ENCODE assay signal across 8 mouse cellular contexts in the genomic region with DNA sequence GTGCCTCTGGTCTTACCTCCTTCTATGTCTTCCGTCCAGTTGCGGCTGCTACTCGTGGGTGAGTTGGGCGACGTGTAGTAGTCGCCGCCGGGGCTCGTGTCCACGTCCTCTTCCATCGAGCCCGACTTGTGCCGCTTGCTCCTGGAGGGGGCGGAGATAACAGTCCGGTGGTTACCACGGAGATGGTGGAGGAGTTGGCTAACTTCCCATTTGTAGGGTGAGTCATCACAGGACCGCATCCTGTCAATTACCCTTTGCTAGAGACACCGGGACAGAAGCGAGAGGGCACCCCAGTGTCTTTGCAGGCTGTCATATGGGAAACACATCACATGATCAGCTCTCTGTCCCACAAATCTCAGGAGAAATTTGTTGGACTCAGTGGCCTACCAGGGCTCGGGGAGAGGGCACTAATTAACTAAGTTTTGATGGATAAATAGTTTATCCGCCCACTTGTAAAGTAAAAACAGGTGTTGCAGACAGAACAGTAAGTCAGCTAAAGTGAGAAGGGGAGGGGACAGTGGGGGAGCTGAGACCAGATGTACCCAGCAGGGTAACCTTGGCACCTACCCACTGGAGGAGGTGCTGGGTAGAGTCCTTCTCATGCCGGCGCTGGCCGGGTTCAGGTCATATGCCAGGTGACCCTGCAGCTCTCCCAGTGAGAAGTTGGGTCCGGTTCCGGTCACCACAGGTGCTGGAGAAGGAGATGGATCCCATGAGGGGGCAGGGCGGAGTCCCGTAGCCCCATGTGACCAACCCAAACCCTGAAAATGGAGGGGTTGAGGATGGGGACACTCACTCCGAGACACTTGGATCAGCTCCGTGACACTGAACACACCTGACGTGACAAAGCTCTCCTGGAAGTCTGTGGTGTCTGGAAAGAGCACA. TPM values are rescaled to one million over a fixed set of nuclear protein-coding genes. Genes with fewer than 3 reads are reported as not detected.
DNase-seq lines count a peak whose midpoint lies in the region; ATAC-seq and TF ChIP-seq lines count a peak whose summit lies in the region.

No protein-coding gene starts in this region.

- H3K9ac ChIP-seq in forebrain, embryonic 16.5 days (replicated peaks; ENCODE audit: low read depth, low read length), result no peak overlapping the region
- peak overlapping the region; percentile 55 for H3K9ac ChIP-seq in embryonic facial prominence, embryonic 13.5 days
- H3K9ac ChIP-seq in heart, postnatal 0 days (replicated peaks; ENCODE audit: low read depth, low read length), result no peak overlapping the region
- H3K9ac ChIP-seq in lung, embryonic 16.5 days (ENCODE audit: low read length), result peak overlapping the region; percentile 41; the same call in 1 of the 2 replicates

- no peaks in the 10 kb centered on the region for H3K9me3 ChIP-seq in forebrain, embryonic 10.5 days
- H3K9me3 ChIP-seq in forebrain, embryonic 16.5 days (ENCODE audit: control insufficient read depth, low read length), result no peaks in the 10 kb centered on the region
- no peaks in the 10 kb centered on the region for H3K9me3 ChIP-seq in embryonic facial prominence, embryonic 13.5 days
- no peaks in the 10 kb centered on the region for H3K9me3 ChIP-seq in heart, postnatal 0 days (replicated peaks; ENCODE audit: control insufficient read depth, low read length)
- H3K9me3 ChIP-seq in lung, embryonic 16.5 days (ENCODE audit: control insufficient read depth, low read length), result no peaks in the 10 kb centered on the region

- H3K4me2 ChIP-seq in forebrain, embryonic 16.5 days (ENCODE audit: low read length), result no peak overlapping the region
- H3K4me2 ChIP-seq in embryonic facial prominence, embryonic 13.5 days, result peak overlapping the region; percentile 41
- peak overlapping the region; percentile 45 for H3K4me2 ChIP-seq in heart, postnatal 0 days (ENCODE audit: low read depth, low read length)
- H3K4me2 ChIP-seq in lung, embryonic 16.5 days (ENCODE audit: low read depth, low read length), result peak overlapping the region; percentile 23

- WGBS in forebrain, embryonic 10.5 days, result 23% methylated on average over 31 of the region's 31 CpGs
- WGBS in forebrain, embryonic 16.5 days, result 29% methylated on average over 31 of the region's 31 CpGs
- 23% methylated on average over 31 of the region's 31 CpGs for WGBS in embryonic facial prominence, embryonic 13.5 days
- WGBS in heart, postnatal 0 days, result 27% methylated on average over 31 of the region's 31 CpGs
- WGBS in lung, embryonic 16.5 days, result 22% methylated on average over 31 of the region's 31 CpGs

- H3K27me3 ChIP-seq in forebrain, embryonic 10.5 days (ENCODE audit: poor library complexity, severe bottlenecking), result peaks cover 67% of the 10 kb centered on the region
- H3K27me3 ChIP-seq in forebrain, embryonic 16.5 days (replicated peaks; ENCODE audit: control insufficient read depth, insufficient read depth, low read length), result no peaks in the 10 kb centered on the region
- H3K27me3 ChIP-seq in embryonic facial prominence, embryonic 13.5 days, result peaks cover 21% of the 10 kb centered on the region
- H3K27me3 ChIP-seq in heart, postnatal 0 days (ENCODE audit: control insufficient read depth, insufficient read depth, low read length), result no peaks in the 10 kb centered on the region
- H3K27me3 ChIP-seq in lung, embryonic 16.5 days (ENCODE audit: control insufficient read depth, insufficient read depth, low read depth, low read length), result no peaks in the 10 kb centered on the region

- no peak for ATAC-seq in forebrain, embryonic 16.5 days
- ATAC-seq in embryonic facial prominence, embryonic 13.5 days (ENCODE audit: insufficient number of reproducible peaks, insufficient read depth, low FRiP score, low TSS enrichment, low read depth), result no peak
- peak; percentile 18 for ATAC-seq in heart, postnatal 0 days (ENCODE audit: insufficient read depth, low read depth)
- ATAC-seq in lung, embryonic 16.5 days (ENCODE audit: low read depth), result peak; percentile 31; the same call in 1 of the 2 replicates

- DNase-seq in forebrain, embryonic 10.5 days (ENCODE audit: extremely low spot score, low spot score), result no peak
- peak; percentile 79 for DNase-seq in adrenal gland, postnatal 25 days
- DNase-seq in heart, postnatal 0 days (ENCODE audit: low spot score), result peak; percentile 88
- peak; percentile 91 for DNase-seq in kidney, postnatal 14 days
- DNase-seq in retina, adult 2 months (ENCODE audit: low read depth, low spot score), result peak; percentile 65

- peaks cover 7% of the 10 kb centered on the region; the same call in 1 of the 2 replicates for H3K36me3 ChIP-seq in forebrain, embryonic 10.5 days (replicated peaks)
- H3K36me3 ChIP-seq in forebrain, embryonic 16.5 days (ENCODE audit: control insufficient read depth, insufficient read depth), result peaks cover 7% of the 10 kb centered on the region; the same call in 1 of the 2 replicates
- H3K36me3 ChIP-seq in embryonic facial prominence, embryonic 13.5 days, result peaks cover 67% of the 10 kb centered on the region
- H3K36me3 ChIP-seq in heart, postnatal 0 days (replicated peaks; ENCODE audit: control insufficient read depth, insufficient read depth, low read length), result peaks cover 51% of the 10 kb centered on the region
- peaks cover 31% of the 10 kb centered on the region for H3K36me3 ChIP-seq in lung, embryonic 16.5 days (ENCODE audit: control insufficient read depth, insufficient read depth, low read length)

- H3K27ac ChIP-seq in forebrain, embryonic 10.5 days, result peak overlapping the region; percentile 77
- no peak overlapping the region for H3K27ac ChIP-seq in forebrain, embryonic 16.5 days (ENCODE audit: low read length)
- H3K27ac ChIP-seq in embryonic facial prominence, embryonic 13.5 days, result 0 out of 2 replicates have a peak overlapping the region, but pooled peaks have one; percentile 16
- H3K27ac ChIP-seq in heart, postnatal 0 days (ENCODE audit: low read depth), result peak overlapping the region; percentile 97
- H3K27ac ChIP-seq in lung, embryonic 16.5 days (ENCODE audit: low read length), result peak overlapping the region; percentile 72

- 0 out of 2 replicates have a peak, but pooled peaks have one; percentile 2 for TF ChIP-seq CTCF in heart, postnatal 0 days (IDR thresholded peaks at IDR 0.05; ENCODE audit: low read depth)

- H3K4me3 ChIP-seq in forebrain, embryonic 10.5 days, result peak overlapping the region; percentile 41
- H3K4me3 ChIP-seq in forebrain, embryonic 16.5 days (replicated peaks; ENCODE audit: low read length), result no peak overlapping the region
- peak overlapping the region; percentile 17 for H3K4me3 ChIP-seq in embryonic facial prominence, embryonic 13.5 days
- peak overlapping the region; percentile 22 for H3K4me3 ChIP-seq in heart, postnatal 0 days (ENCODE audit: low read depth, low read length)
- peak overlapping the region; percentile 21 for H3K4me3 ChIP-seq in lung, embryonic 16.5 days (ENCODE audit: low read length)

- 0 out of 2 replicates have a peak, but pooled peaks have one; percentile 15 for TF ChIP-seq EP300 in heart, postnatal 0 days (IDR thresholded peaks at IDR 0.05; ENCODE audit: low read depth)

- H3K4me1 ChIP-seq in forebrain, embryonic 10.5 days, result peaks cover 95% of the 10 kb centered on the region
- H3K4me1 ChIP-seq in forebrain, embryonic 16.5 days (replicated peaks; ENCODE audit: control insufficient read depth, insufficient read depth, low read length), result peaks cover 40% of the 10 kb centered on the region
- H3K4me1 ChIP-seq in embryonic facial prominence, embryonic 13.5 days, result peaks cover 87% of the 10 kb centered on the region
- H3K4me1 ChIP-seq in heart, postnatal 0 days (ENCODE audit: control insufficient read depth, insufficient read depth), result peaks cover 45% of the 10 kb centered on the region
- H3K4me1 ChIP-seq in lung, embryonic 16.5 days (replicated peaks; ENCODE audit: control insufficient read depth, insufficient read depth, low read length), result peaks cover 73% of the 10 kb centered on the region

RNA-seq across cellular contexts. Expression of gene Smim24, which starts 14.9 kb away (rescaled TPM):
- 1.6 and 1.9 TPM in 2 replicates for polyA plus RNA-seq in forebrain, embryonic 10.5 days (2016; fragmentation: Nextera tagmentation; extraction: Ambion mirVana)
- polyA plus RNA-seq in forebrain, embryonic 16.5 days (2015; fragmentation: Nextera tagmentation; extraction: Ambion mirVana), result 1.2 and 1.8 TPM in 2 replicates
- total RNA-seq in adrenal gland, postnatal 25 days (2021), result 1.4 TPM in 1 of 2 replicates, not detected in the other
- 3.1 and 7.1 TPM in 2 replicates for polyA plus RNA-seq in embryonic facial prominence, embryonic 13.5 days (2015; fragmentation: Nextera tagmentation; extraction: Ambion mirVana)
- 6.6 and 7.8 TPM in 2 replicates for total RNA-seq in heart, postnatal 0 days (2014; rRNA removed; ENCODE audit: low replicate concordance)
- polyA plus RNA-seq in heart, postnatal 0 days (2015; fragmentation: Nextera tagmentation; extraction: Ambion mirVana), result 3.3 and 3.8 TPM in 2 replicates
- polyA plus RNA-seq in lung, embryonic 16.5 days (2015; fragmentation: Nextera tagmentation; extraction: Ambion mirVana), result 7.9 and 9.0 TPM in 2 replicates

RNA-seq across cellular contexts. Expression of gene Gm48552, which starts 19.0 kb away (rescaled TPM):
- 0.78 and 1.4 TPM in 2 replicates for polyA plus RNA-seq in forebrain, embryonic 10.5 days (2016; fragmentation: Nextera tagmentation; extraction: Ambion mirVana)
- 1.0 and 2.2 TPM in 2 replicates for polyA plus RNA-seq in forebrain, embryonic 16.5 days (2015; fragmentation: Nextera tagmentation; extraction: Ambion mirVana)
- total RNA-seq in adrenal gland, postnatal 25 days (2021), result 1.5 TPM in 1 of 2 replicates, not detected in the other
- 1.2 and 1.5 TPM in 2 replicates for polyA plus RNA-seq in embryonic facial prominence, embryonic 13.5 days (2015; fragmentation: Nextera tagmentation; extraction: Ambion mirVana)
- not detected in 2 replicates for total RNA-seq in heart, postnatal 0 days (2014; rRNA removed; ENCODE audit: low replicate concordance)
- polyA plus RNA-seq in heart, postnatal 0 days (2015; fragmentation: Nextera tagmentation; extraction: Ambion mirVana), result 0.45 and 0.70 TPM in 2 replicates
- 1.2 and 1.7 TPM in 2 replicates for polyA plus RNA-seq in lung, embryonic 16.5 days (2015; fragmentation: Nextera tagmentation; extraction: Ambion mirVana)

RNA-seq across cellular contexts. Expression of gene Gm48551, which starts 23.5 kb away (rescaled TPM):
- polyA plus RNA-seq in forebrain, embryonic 10.5 days (2016; fragmentation: Nextera tagmentation; extraction: Ambion mirVana), result 2.6 and 3.1 TPM in 2 replicates
- 6.2 and 8.8 TPM in 2 replicates for polyA plus RNA-seq in forebrain, embryonic 16.5 days (2015; fragmentation: Nextera tagmentation; extraction: Ambion mirVana)
- 1.7 TPM in 2 replicates for total RNA-seq in adrenal gland, postnatal 25 days (2021)
- polyA plus RNA-seq in embryonic facial prominence, embryonic 13.5 days (2015; fragmentation: Nextera tagmentation; extraction: Ambion mirVana), result 4.1 and 5.0 TPM in 2 replicates
- total RNA-seq in heart, postnatal 0 days (2014; rRNA removed; ENCODE audit: low replicate concordance), result 0.11 TPM in 1 of 2 replicates, not detected in the other
- 0.43 and 1.1 TPM in 2 replicates for polyA plus RNA-seq in heart, postnatal 0 days (2015; fragmentation: Nextera tagmentation; extraction: Ambion mirVana)
- polyA plus RNA-seq in lung, embryonic 16.5 days (2015; fragmentation: Nextera tagmentation; extraction: Ambion mirVana), result 3.0 and 3.1 TPM in 2 replicates

RNA-seq across cellular contexts. Expression of gene Dohh, which starts 23.6 kb away (rescaled TPM):
- polyA plus RNA-seq in forebrain, embryonic 10.5 days (2016; fragmentation: Nextera tagmentation; extraction: Ambion mirVana), result 96.8 and 97.9 TPM in 2 replicates
- polyA plus RNA-seq in forebrain, embryonic 16.5 days (2015; fragmentation: Nextera tagmentation; extraction: Ambion mirVana), result 86.0 and 91.0 TPM in 2 replicates
- total RNA-seq in adrenal gland, postnatal 25 days (2021), result 48.4 and 52.7 TPM in 2 replicates
- 67.8 and 71.8 TPM in 2 replicates for polyA plus RNA-seq in embryonic facial prominence, embryonic 13.5 days (2015; fragmentation: Nextera tagmentation; extraction: Ambion mirVana)
- total RNA-seq in heart, postnatal 0 days (2014; rRNA removed; ENCODE audit: low replicate concordance), result 123 and 139 TPM in 2 replicates
- polyA plus RNA-seq in heart, postnatal 0 days (2015; fragmentation: Nextera tagmentation; extraction: Ambion mirVana), result 75.2 and 77.6 TPM in 2 replicates
- polyA plus RNA-seq in lung, embryonic 16.5 days (2015; fragmentation: Nextera tagmentation; extraction: Ambion mirVana), result 71.4 and 73.1 TPM in 2 replicates

RNA-seq across cellular contexts. Expression of gene Fzr1, which starts 29.5 kb away (rescaled TPM):
- polyA plus RNA-seq in forebrain, embryonic 10.5 days (2016; fragmentation: Nextera tagmentation; extraction: Ambion mirVana), result 135 and 139 TPM in 2 replicates
- 121 and 133 TPM in 2 replicates for polyA plus RNA-seq in forebrain, embryonic 16.5 days (2015; fragmentation: Nextera tagmentation; extraction: Ambion mirVana)
- total RNA-seq in adrenal gland, postnatal 25 days (2021), result 49.3 and 51.6 TPM in 2 replicates
- polyA plus RNA-seq in embryonic facial prominence, embryonic 13.5 days (2015; fragmentation: Nextera tagmentation; extraction: Ambion mirVana), result 102 and 119 TPM in 2 replicates
- total RNA-seq in heart, postnatal 0 days (2014; rRNA removed; ENCODE audit: low replicate concordance), result 47.6 and 53.9 TPM in 2 replicates
- 45.8 and 48.4 TPM in 2 replicates for polyA plus RNA-seq in heart, postnatal 0 days (2015; fragmentation: Nextera tagmentation; extraction: Ambion mirVana)
- polyA plus RNA-seq in lung, embryonic 16.5 days (2015; fragmentation: Nextera tagmentation; extraction: Ambion mirVana), result 95.4 and 105 TPM in 2 replicates

Comparison
In these comparisons a context has a peak if more than half of its experiments do, and no peak if none do; other contexts are left out.
1. ATAC-seq: peak in heart, postnatal 0 days (single experiment) and lung, embryonic 16.5 days (single experiment); none in forebrain, embryonic 16.5 days (single experiment) and embryonic facial prominence, embryonic 13.5 days (single experiment).
2. H3K9ac ChIP-seq: peak in embryonic facial prominence, embryonic 13.5 days (single experiment) and lung, embryonic 16.5 days (single experiment); none in forebrain, embryonic 16.5 days (single experiment) and heart, postnatal 0 days (single experiment).